Mouse (Mus musculus): ENCODE measurements around the gene Tespa1. TPM values are rescaled to one million over a fixed set of nuclear protein-coding genes. Genes with fewer than 3 reads are reported as not detected.

The Tespa1 gene
- total RNA-seq (2021) = under 1 TPM; 0.47 to 0.70 TPM
- polyA plus RNA-seq (2012; rRNA removed) = 0.12 and 0.18 TPM in 2 replicates
- long read RNA-seq = 0 reads

DNA sequence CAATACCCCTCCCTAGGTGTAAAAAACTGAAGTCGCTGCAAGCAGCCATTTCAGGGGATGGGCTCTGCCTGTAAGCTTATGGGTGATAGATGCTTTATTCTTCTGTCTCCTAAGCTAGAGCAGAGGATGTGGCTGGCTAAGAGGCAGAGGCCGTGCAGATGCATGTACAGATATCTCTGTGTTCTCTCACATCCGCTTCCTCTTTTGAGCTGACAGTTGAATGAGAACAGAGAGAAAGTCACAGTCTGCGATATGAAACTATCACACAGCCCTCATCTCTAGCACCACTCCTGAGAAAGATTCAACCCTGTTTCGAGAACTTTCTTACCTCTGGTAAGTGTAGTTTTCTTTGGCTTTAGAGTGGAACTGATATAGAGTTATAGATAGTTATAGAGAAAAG lies at the start of gene Tespa1:
Gene Tespa1 (plus strand): TSS at position 234 of the 400 bp plus-strand sequence.
- 54% methylated on average over 5 of the region's 5 CpGs for WGBS
- intact Hi-C loops (cut with DNase I) = no loop called here
- TF ChIP-seq POLR2A (IDR thresholded peaks at IDR 0.05; ENCODE audit: insufficient read depth, low read depth, low read length) = no peak
- TF ChIP-seq CTCF (IDR thresholded peaks at IDR 0.05) = no peak
- TF ChIP-seq EP300 (IDR thresholded peaks at IDR 0.05; ENCODE audit: insufficient read depth, low read depth, low read length) = no peak
- Histone ChIP-seq H3K9ac (ENCODE audit: low read depth, low read length) (no peak within 1 kb of the TSS), H3K4me1 (ENCODE audit: control insufficient read depth, insufficient read depth, low read length) (no peaks in the 10 kb centered on the region), H3K27ac (no peak within 1 kb of the TSS), H3K27me3 (ENCODE audit: control insufficient read depth, insufficient read depth, low read length) (no peaks in the 10 kb centered on the region), H3K36me3 (ENCODE audit: control insufficient read depth, insufficient read depth, low read length) (no peaks in the 10 kb centered on the region), H3K4me3 (no peak within 1 kb of the TSS), H3K79me2 (replicated peaks; ENCODE audit: control insufficient read depth, insufficient read depth, low read length) (no peaks in the 10 kb centered on the region)
- DNase-seq = no peak

DNA sequence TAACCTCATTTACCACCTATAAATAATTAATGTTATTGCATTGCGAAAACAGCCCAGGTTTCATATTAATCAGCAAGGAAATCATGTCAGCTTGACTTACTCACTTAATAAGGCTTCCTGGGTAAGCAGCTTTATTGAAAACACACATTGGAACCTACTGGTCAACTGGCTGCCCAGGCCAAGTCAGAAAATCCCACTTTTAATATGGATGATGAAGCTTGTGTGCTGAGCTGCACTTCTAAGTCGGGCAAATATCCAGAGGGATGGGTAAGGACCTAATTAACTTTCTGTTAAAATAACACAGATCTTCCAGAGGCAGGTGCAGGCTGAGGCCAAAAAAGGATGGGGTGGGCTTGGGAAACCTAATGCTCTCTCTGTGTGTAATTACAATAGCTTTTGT lies 46.9 kb upstream of the Tespa1 start:
- Histone ChIP-seq H3K79me2 (replicated peaks; ENCODE audit: control insufficient read depth, insufficient read depth, low read length) (no peaks in the 10 kb centered on the region), H3K4me1 (ENCODE audit: control insufficient read depth, insufficient read depth, low read length) (no peaks in the 10 kb centered on the region), H3K4me3 (no peak overlapping the region), H3K9ac (ENCODE audit: low read depth, low read length) (no peak overlapping the region), H3K27ac (no peak overlapping the region), H3K36me3 (ENCODE audit: control insufficient read depth, insufficient read depth, low read length) (no peaks in the 10 kb centered on the region), H3K27me3 (ENCODE audit: control insufficient read depth, insufficient read depth, low read length) (no peaks in the 10 kb centered on the region)
- intact Hi-C loops (cut with DNase I) = no loop called here
- DNase-seq = no peak
- TF ChIP-seq EP300 (IDR thresholded peaks at IDR 0.05; ENCODE audit: insufficient read depth, low read depth, low read length) (no peak), POLR2A (IDR thresholded peaks at IDR 0.05; ENCODE audit: insufficient read depth, low read depth, low read length) (no peak), CTCF (IDR thresholded peaks at IDR 0.05) (no peak)
- WGBS = 49% methylated on average over 2 of the region's 2 CpGs

DNA sequence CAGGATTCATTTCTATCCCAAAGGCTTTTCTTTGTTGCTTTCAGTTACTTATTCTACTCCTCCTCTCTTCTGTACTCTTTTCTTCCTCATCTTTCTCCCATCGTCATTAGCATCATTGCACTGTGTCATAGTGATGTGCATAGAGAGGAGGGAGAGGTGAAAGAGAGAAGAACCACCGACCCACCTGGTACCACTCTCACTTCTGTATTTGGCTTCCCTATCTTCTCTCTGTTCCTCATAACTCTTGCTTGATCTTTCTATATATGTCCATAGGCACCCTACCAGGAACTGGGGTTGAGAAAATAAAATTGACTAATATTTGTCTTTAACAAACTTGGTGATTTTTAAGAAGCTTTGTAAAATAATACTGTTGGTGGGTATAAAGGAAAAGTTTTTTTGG lies 46.2 kb upstream of the Tespa1 start:
- H3K4me3 ChIP-seq = no peak overlapping the region
- TF ChIP-seq EP300 (IDR thresholded peaks at IDR 0.05; ENCODE audit: insufficient read depth, low read depth, low read length) (no peak), POLR2A (IDR thresholded peaks at IDR 0.05; ENCODE audit: insufficient read depth, low read depth, low read length) (no peak), CTCF (IDR thresholded peaks at IDR 0.05) (no peak)
- DNase-seq = no peak
- 55% methylated on average over 2 of the region's 2 CpGs for WGBS
- no peaks in the 10 kb centered on the region for H3K79me2 ChIP-seq (replicated peaks; ENCODE audit: control insufficient read depth, insufficient read depth, low read length)
- H3K9ac ChIP-seq (ENCODE audit: low read depth, low read length) = no peak overlapping the region
- no peak overlapping the region for H3K27ac ChIP-seq
- H3K36me3 ChIP-seq (ENCODE audit: control insufficient read depth, insufficient read depth, low read length) = no peaks in the 10 kb centered on the region
- H3K4me1 ChIP-seq (ENCODE audit: control insufficient read depth, insufficient read depth, low read length) = no peaks in the 10 kb centered on the region
- intact Hi-C loops (cut with DNase I) = no loop called here
- no peaks in the 10 kb centered on the region for H3K27me3 ChIP-seq (ENCODE audit: control insufficient read depth, insufficient read depth, low read length)

DNA sequence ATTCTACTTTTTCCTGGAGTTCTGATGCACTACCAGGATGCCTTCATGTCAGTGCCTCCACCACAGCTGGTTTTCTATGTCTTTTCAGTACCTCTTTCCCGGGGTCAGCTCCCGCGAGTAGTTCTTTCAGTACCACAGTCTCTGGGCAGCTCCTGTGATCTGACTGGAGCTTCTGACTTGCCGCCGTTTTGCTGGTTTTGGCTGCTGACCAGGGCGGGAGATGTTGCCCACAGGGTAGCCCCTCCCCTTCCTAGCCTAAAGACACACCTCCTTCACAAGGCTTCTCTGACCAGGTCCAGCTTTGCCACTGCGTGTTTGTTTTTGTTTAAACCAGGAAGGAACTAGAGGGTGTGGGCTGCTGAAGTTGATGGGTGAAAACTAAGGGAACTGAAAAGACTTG lies 42.6 kb upstream of the Tespa1 start, which contains the start of gene Neurod4:
Gene Neurod4 (minus strand): TSS at position 175 of the 400 bp plus-strand sequence.
- 2% methylated on average over 7 of the region's 7 CpGs for WGBS
- no peaks in the 10 kb centered on the region for H3K27me3 ChIP-seq (ENCODE audit: control insufficient read depth, insufficient read depth, low read length)
- TF ChIP-seq CTCF (IDR thresholded peaks at IDR 0.05) (no peak), POLR2A (IDR thresholded peaks at IDR 0.05; ENCODE audit: insufficient read depth, low read depth, low read length) (no peak), EP300 (IDR thresholded peaks at IDR 0.05; ENCODE audit: insufficient read depth, low read depth, low read length) (no peak)
- intact Hi-C loops (cut with DNase I) = no loop called here
- no peaks in the 10 kb centered on the region for H3K79me2 ChIP-seq (replicated peaks; ENCODE audit: control insufficient read depth, insufficient read depth, low read length)
- H3K4me3 ChIP-seq = no peak within 1 kb of the TSS
- no peaks in the 10 kb centered on the region for H3K36me3 ChIP-seq (ENCODE audit: control insufficient read depth, insufficient read depth, low read length)
- H3K27ac ChIP-seq = no peak within 1 kb of the TSS
- H3K4me1 ChIP-seq (ENCODE audit: control insufficient read depth, insufficient read depth, low read length) = no peaks in the 10 kb centered on the region
- no peak for DNase-seq
- no peak within 1 kb of the TSS for H3K9ac ChIP-seq (ENCODE audit: low read depth, low read length)

DNA sequence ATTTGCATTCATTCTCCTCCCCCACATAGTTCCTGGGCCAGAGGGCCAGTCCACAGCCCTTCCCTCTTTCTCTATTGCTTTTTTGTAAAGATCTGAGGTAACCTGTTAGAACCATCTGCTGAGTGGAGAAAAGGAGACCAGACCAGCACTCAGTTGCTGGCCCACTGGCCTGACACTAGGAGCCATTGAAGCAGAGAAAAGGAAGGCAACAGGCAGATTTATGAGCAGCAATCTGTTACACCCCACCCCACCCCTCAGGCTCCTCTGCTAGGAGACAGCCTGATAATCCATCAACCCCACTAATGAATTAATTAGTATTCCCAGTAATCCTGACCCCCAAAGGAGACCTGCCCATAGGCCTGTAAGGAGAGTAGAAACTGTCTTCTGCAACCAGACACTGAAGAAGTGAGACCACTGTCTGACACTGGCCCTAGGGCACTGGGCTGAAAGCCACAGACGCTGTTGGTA lies 40.7 kb upstream of the Tespa1 start:
- no peaks in the 10 kb centered on the region for H3K4me1 ChIP-seq (ENCODE audit: control insufficient read depth, insufficient read depth, low read length)
- DNase-seq = no peak
- H3K36me3 ChIP-seq (ENCODE audit: control insufficient read depth, insufficient read depth, low read length) = no peaks in the 10 kb centered on the region
- TF ChIP-seq CTCF (IDR thresholded peaks at IDR 0.05) (no peak), EP300 (IDR thresholded peaks at IDR 0.05; ENCODE audit: insufficient read depth, low read depth, low read length) (no peak), POLR2A (IDR thresholded peaks at IDR 0.05; ENCODE audit: insufficient read depth, low read depth, low read length) (no peak)
- no peaks in the 10 kb centered on the region for H3K79me2 ChIP-seq (replicated peaks; ENCODE audit: control insufficient read depth, insufficient read depth, low read length)
- intact Hi-C loops (cut with DNase I) = no loop called here
- no peak overlapping the region for H3K4me3 ChIP-seq
- no peaks in the 10 kb centered on the region for H3K27me3 ChIP-seq (ENCODE audit: control insufficient read depth, insufficient read depth, low read length)
- H3K9ac ChIP-seq (ENCODE audit: low read depth, low read length) = no peak overlapping the region
- WGBS = 24% methylated on average over 1 of the region's 1 CpGs
- no peak overlapping the region for H3K27ac ChIP-seq

DNA sequence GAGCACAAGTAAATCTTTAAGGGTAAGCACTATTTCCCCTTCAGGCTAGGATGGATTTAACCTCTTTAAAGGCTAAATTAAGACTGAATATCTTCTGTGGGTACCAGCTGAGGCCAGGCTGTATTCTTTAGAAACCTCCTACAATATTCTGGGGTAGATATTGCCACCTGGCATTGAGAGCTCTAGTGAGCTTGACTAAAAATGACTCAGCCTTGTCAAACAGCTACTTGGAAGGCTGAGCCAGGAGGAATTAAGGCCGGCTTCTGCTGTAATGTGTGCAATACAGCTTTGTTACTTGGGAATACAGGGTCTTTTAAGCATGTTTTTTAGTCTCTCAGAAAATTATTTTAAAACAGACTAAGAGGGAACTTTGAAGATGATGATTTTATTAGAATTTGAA lies 35.5 kb upstream of the Tespa1 start:
- no peak for TF ChIP-seq POLR2A (IDR thresholded peaks at IDR 0.05; ENCODE audit: insufficient read depth, low read depth, low read length)
- no peak for TF ChIP-seq CTCF (IDR thresholded peaks at IDR 0.05)
- TF ChIP-seq EP300 (IDR thresholded peaks at IDR 0.05; ENCODE audit: insufficient read depth, low read depth, low read length) = no peak
- intact Hi-C loops (cut with DNase I) = no loop called here
- Histone ChIP-seq H3K4me1 (ENCODE audit: control insufficient read depth, insufficient read depth, low read length) (no peaks in the 10 kb centered on the region), H3K27ac (no peak overlapping the region), H3K36me3 (ENCODE audit: control insufficient read depth, insufficient read depth, low read length) (no peaks in the 10 kb centered on the region), H3K4me3 (no peak overlapping the region), H3K79me2 (replicated peaks; ENCODE audit: control insufficient read depth, insufficient read depth, low read length) (no peaks in the 10 kb centered on the region), H3K9ac (ENCODE audit: low read depth, low read length) (no peak overlapping the region), H3K27me3 (ENCODE audit: control insufficient read depth, insufficient read depth, low read length) (no peaks in the 10 kb centered on the region)
- WGBS = 64% methylated on average over 1 of the region's 1 CpGs
- no peak for DNase-seq
